Mouse (Mus musculus) left cerebral cortex, adult 8-10 months (tissue): Measurements from ENCODE around the gene Gm20821. TPM values are rescaled to one million over a fixed set of nuclear protein-coding genes. Genes with fewer than 3 reads are reported as not detected.
"Not testable (repeated sequence)": the region's sequence is repeated elsewhere in the genome, so short reads cannot be mapped to it uniquely, and the experiment has no call there.

Source experiments
- DNase-seq, 2 experiments: peaks; one replicate each; pipeline ENCODE4 v3.0.0; 2022; ENCODE audit warnings: low spot score in 2 of 2
- total RNA-seq, 4 experiments: library from RNA; stranded (reverse); gene quantifications; 2 replicates each; pipeline ENCODE4 v1.2.4; 2022

The Gm20821 gene
- not detected for total RNA-seq

GRCm38 (mm10) chrY:9781504-9781903, at the start of gene Gm20821:
TSS of gene Gm20821 (plus strand) at chrY:9781804.
- DNase-seq: not testable (repeated sequence)
